Mouse (Mus musculus) layer of hippocampus, adult 8-10 months (tissue): ENCODE results near the gene Slc31a1. TPM values are rescaled to one million over a fixed set of nuclear protein-coding genes. Genes with fewer than 3 reads are reported as not detected.

Experiments
- total RNA-seq, 4 experiments: library from RNA; stranded (reverse); gene quantifications; 2 replicates each; pipeline ENCODE4 v1.2.4; 2022

Slc31a1 gene
- total RNA-seq, 4 experiments from 2014 or later: 11.1 to 14.0 (median 12.6) TPM

Other genes starting within 250 kb of the Slc31a1 start
- gene Mup21, start 209.9 kb upstream of the Slc31a1 start, total RNA-seq: not detected
- 10 to 100 TPM; 24.8 to 29.2 (median 25.4) TPM for gene Zfp37, start 129.7 kb upstream of the Slc31a1 start, total RNA-seq
- gene Slc31a2, start 98.2 kb upstream of the Slc31a1 start, total RNA-seq: 10 to 100 TPM in 3 of 4 experiments, 1 to 10 TPM in 1; 9.1 to 11.1 (median 10.8) TPM
- 10 to 100 TPM; 40.7 to 49.8 (median 46.1) TPM for gene Fkbp15, start 179 bp upstream of the Slc31a1 start, total RNA-seq
- gene Cdc26, start 47.9 kb downstream of the Slc31a1 start, total RNA-seq: 10 to 100 TPM; 52.6 to 57.3 (median 53.7) TPM
- gene Prpf4, start 48.1 kb downstream of the Slc31a1 start, total RNA-seq: 10 to 100 TPM; 12.6 to 16.1 (median 14.0) TPM
- not detected for gene Rnf183, start 74.5 kb downstream of the Slc31a1 start, total RNA-seq
- 10 to 100 TPM in 1 of 4 experiments, 1 to 10 TPM in 3; 7.7 to 10.0 (median 8.5) TPM for gene Wdr31, start 110.2 kb downstream of the Slc31a1 start, total RNA-seq
- gene Bspry, start 119.3 kb downstream of the Slc31a1 start, total RNA-seq: under 1 TPM in 3 of 4 experiments, not detected in 1; 0.28 to 0.43 (median 0.30) TPM
- gene Hdhd3, start 142.7 kb downstream of the Slc31a1 start, total RNA-seq: 10 to 100 TPM in 1 of 4 experiments, 1 to 10 TPM in 3; 8.6 to 11.5 (median 9.6) TPM
- gene Alad, start 159.2 kb downstream of the Slc31a1 start, total RNA-seq: 10 to 100 TPM; 28.4 to 34.6 (median 30.9) TPM
- 10 to 100 TPM; 27.5 to 29.7 (median 27.9) TPM for gene Pole3, start 164.3 kb downstream of the Slc31a1 start, total RNA-seq
- under 1 TPM in 3 of 4 experiments, not detected in 1; 0.23 to 0.59 (median 0.55) TPM for gene 4933430I17Rik, start 164.6 kb downstream of the Slc31a1 start, total RNA-seq
- gene Rgs3, start 199.1 kb downstream of the Slc31a1 start, total RNA-seq: 10 to 100 TPM; 24.2 to 29.3 (median 26.5) TPM